Mouse (Mus musculus) spleen, adult 2 months (tissue): ENCODE results near the gene Telo2. TPM values are rescaled to one million over a fixed set of nuclear protein-coding genes. Genes with fewer than 3 reads are reported as not detected.
A peak's percentile ranks its signal among the peaks of the same experiment; 100 is the strongest.
"Not testable (repeated sequence)": the region's sequence is repeated elsewhere in the genome, so short reads cannot be mapped to it uniquely, and the experiment has no call there.

Source experiments
- DNase-seq, 2 experiments: peaks; one replicate each; pipeline versions ENCODE4 v3.0.0 to v3.0.0-alpha.2; 2012 to 2021; ENCODE audit warnings: low spot score in 2 of 2, low read depth in 1 of 2
- H3K27ac ChIP-seq: fragments of 200-500 bp; 2 replicates; pipeline ENCODE4 v1.5.1; 2012; ENCODE audit warnings: low read length, inconsistent platforms; ENCODE audit not compliant: insufficient read depth
- H3K27me3 ChIP-seq: fragments of 200-500 bp; 2 replicates; pipeline ENCODE4 v1.6.1; 2012; ENCODE audit warnings: mild to moderate bottlenecking, moderate library complexity, low read length, inconsistent platforms; ENCODE audit not compliant: control insufficient read depth, insufficient read depth
- H3K36me3 ChIP-seq: fragments of 200-500 bp; 2 replicates; pipeline ENCODE4 v1.6.1; 2012; ENCODE audit warnings: mild to moderate bottlenecking, low read length, inconsistent platforms; ENCODE audit not compliant: control insufficient read depth, insufficient read depth
- H3K4me1 ChIP-seq: fragments of 200-500 bp; 2 replicates; pipeline ENCODE4 v1.6.1; 2011; ENCODE audit warnings: inconsistent platforms; ENCODE audit not compliant: control insufficient read depth, insufficient read depth, insufficient read length
- H3K4me3 ChIP-seq: fragments of 200-500 bp; 2 replicates; pipeline ENCODE4 v1.5.1; 2011; ENCODE audit warnings: mild to moderate bottlenecking, inconsistent platforms; ENCODE audit not compliant: insufficient read depth, insufficient read length; ENCODE audit errors: extremely low read depth
- CTCF ChIP-seq: fragments of 200-500 bp; IDR thresholded peaks from 2 replicates; pipeline ENCODE4 v1.5.1; 2011; ENCODE audit warnings: mild to moderate bottlenecking, inconsistent platforms; ENCODE audit not compliant: insufficient read depth, insufficient read length, insufficient replicate concordance; ENCODE audit errors: extremely low read depth
- POLR2A ChIP-seq: fragments of 200-500 bp; IDR thresholded peaks from 2 replicates; pipeline ENCODE4 v1.6.1; 2011; ENCODE audit warnings: low read depth, low read length, inconsistent platforms
- WGBS: fragments of 180-500 bp; shearing (Covaris S2); methylation state at CpG from one replicate; pipeline ENCODE4 v1.1.7; 2018; 5-methylcytosine and 5-hydroxymethylcytosine counted together
- polyA plus RNA-seq: library from polyadenylated mRNA; depleted of rRNA; stranded (reverse); fragments of >200 nt; gene quantifications from 2 replicates; pipeline ENCODE4 v1.2.3, GENCODE M21; 2012

Gene Telo2
- polyA plus RNA-seq, 1 experiment: 20.7 TPM

DNA sequence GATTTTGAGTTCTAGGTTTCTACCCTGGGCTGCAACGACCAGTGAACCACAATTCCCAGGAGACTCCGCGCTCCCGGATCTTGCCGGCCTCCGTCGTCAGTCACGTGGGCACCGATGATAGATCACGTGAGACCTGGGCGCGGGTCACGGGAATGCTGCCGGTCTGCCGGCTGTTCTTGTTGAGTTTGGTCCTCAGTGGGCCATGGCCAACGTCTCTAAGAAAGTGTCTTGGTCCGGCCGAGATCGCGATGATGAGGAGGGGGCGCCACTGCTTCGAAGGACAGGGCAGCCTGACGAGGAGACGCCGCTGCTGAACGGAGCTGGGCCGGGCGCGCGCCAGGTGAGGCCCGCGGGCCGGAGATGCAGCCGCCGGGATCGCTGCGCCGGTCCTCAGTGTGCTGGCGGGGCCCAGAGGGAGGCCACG, 17.5 kb upstream of the Telo2 start, which contains the start of gene Clcn7:
TSS of gene Clcn7 (plus strand) at position 117 of the 424 bp plus-strand sequence.
- DNase-seq: peak; percentile 70 to 90
- TF ChIP-seq POLR2A (peak; percentile 30; the same call in 1 of the 2 replicates), CTCF (no peak)

DNA sequence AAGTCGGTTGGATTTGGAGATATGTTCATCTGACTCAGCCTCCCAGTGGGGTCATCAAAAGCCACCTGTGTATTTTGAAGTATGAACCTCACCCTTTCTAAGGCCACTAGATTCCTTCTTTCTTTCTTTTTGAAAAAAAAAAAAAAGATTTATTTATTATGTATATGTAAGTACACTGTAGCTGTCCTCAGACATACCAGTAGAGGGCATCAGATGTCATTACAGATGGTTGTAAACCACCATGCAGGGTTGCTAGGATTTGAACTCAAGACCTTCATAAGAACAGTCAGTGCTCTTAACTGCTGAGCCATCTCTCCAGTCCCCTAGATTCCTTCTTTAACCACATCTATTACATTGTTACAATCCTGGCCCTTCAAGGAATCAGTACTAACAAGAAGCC, 14.3 kb upstream of the Telo2 start:
- no peaks in the 10 kb centered on the region for H3K36me3 ChIP-seq
- H3K27me3 ChIP-seq: no peaks in the 10 kb centered on the region
- WGBS: 97% methylated on average over 1 of the region's 1 CpGs
- no peak for DNase-seq
- H3K4me3 ChIP-seq: no peak overlapping the region
- TF ChIP-seq CTCF: no peak
- TF ChIP-seq POLR2A: no peak
- no peak overlapping the region for H3K27ac ChIP-seq
- H3K4me1 ChIP-seq: peaks cover 4% of the 10 kb centered on the region; the same call in 1 of the 2 replicates

More for the DNA sequence above, 17.5 kb upstream of the Telo2 start, which contains the start of gene Clcn7:
- Histone ChIP-seq H3K36me3 (no peaks in the 10 kb centered on the region; the same call in 1 of the 2 replicates), H3K27ac (peak within 1 kb of the TSS; percentile 30; the same call in 1 of the 2 replicates), H3K27me3 (no peaks in the 10 kb centered on the region), H3K4me1 (peaks cover 4% of the 10 kb centered on the region; the same call in 1 of the 2 replicates), H3K4me3 (peak within 1 kb of the TSS; percentile 88)
- WGBS: under 1% methylated on average over 40 of the region's 40 CpGs

DNA sequence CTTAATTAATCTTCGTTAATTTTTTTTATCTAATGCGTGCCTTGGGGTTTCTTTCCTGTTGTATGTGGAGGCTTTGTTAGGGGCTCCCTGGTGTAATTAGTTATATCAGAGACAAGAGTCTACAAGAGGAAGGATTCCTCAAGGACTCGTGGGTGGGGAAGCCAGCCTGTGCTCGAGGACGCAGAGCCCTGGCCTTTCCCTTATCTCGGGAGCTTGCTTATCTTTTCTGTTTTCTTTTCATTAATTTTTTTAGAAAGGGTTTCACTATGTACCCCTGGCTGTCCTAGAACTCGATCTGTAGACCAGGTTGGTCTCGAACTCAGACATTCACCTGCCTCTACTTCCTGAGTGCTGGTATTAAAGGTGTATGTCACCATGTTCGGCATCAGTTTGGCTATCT, 11.9 kb upstream of the Telo2 start:
- Histone ChIP-seq H3K27me3 (0 out of 2 replicates have a peak, but pooled peaks cover 1% of the 10 kb centered on the region), H3K36me3 (no peaks in the 10 kb centered on the region), H3K4me3 (no peak overlapping the region), H3K27ac (no peak overlapping the region; the same call in 1 of the 2 replicates), H3K4me1 (no peaks in the 10 kb centered on the region)
- no peak for DNase-seq
- TF ChIP-seq CTCF (no peak), POLR2A (no peak)
- 73% methylated on average over 9 of the region's 9 CpGs for WGBS

DNA sequence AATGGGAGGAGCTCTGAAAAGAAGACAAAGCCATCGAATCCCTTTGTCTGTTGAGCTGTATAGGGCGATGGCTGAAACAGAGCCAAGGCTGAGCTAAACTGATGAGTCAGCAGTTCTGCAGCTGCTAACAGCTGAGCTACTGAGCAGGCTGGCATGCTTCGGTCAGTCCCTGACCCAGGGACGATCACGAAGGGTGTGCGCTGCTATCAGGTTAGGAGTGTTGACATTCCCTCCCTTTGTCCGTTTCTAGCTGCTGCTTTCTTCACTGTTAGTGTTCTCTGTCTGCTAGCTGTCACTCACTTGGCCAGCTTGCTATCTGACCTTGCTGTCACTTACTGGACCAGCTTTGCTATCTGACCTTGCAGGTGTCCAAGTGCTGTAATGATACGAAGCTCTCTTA, 11.3 kb upstream of the Telo2 start:
- DNase-seq: no peak
- H3K27me3 ChIP-seq: 0 out of 2 replicates have a peak, but pooled peaks cover 1% of the 10 kb centered on the region
- H3K4me3 ChIP-seq: no peak overlapping the region
- no peaks in the 10 kb centered on the region for H3K36me3 ChIP-seq
- no peak for TF ChIP-seq POLR2A
- H3K4me1 ChIP-seq: no peaks in the 10 kb centered on the region
- H3K27ac ChIP-seq: peak overlapping the region; percentile 2; the same call in 1 of the 2 replicates
- 59% methylated on average over 8 of the region's 8 CpGs for WGBS

DNA sequence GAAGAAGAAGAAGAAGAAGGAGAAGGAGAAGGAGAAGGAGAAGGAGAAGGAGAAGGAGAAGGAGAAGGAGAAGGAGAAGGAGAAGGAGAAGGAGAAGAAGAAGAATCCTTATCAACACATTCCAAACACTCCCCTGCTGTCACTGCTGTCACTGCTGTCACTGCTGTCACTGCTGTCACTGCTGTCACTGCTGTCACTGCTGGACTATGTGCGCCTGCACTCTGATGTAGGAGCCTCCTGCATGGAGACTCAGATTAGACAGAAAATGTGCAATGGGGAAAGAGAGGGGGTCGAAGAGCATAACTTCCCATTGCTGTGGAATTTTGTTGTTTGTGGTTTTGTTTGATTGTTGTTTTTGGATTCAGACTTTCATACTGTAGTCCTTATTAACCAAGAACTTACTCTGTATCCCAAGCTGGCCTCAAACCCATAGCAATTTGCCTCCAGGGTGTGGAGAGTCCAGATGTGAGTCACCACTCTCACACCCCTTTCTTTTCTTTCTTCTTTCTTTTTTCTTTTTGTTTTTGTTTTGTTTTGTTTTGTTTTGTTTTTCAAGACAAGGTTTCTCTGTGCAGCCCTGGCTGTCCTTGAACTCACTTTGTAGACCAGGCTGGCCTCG, 9.8 kb upstream of the Telo2 start:
- H3K36me3 ChIP-seq, H3K4me3 ChIP-seq, H3K27me3 ChIP-seq, H3K27ac ChIP-seq, DNase-seq, H3K4me1 ChIP-seq: not testable (repeated sequence)
- 74% methylated on average over 3 of the region's 3 CpGs for WGBS

DNA sequence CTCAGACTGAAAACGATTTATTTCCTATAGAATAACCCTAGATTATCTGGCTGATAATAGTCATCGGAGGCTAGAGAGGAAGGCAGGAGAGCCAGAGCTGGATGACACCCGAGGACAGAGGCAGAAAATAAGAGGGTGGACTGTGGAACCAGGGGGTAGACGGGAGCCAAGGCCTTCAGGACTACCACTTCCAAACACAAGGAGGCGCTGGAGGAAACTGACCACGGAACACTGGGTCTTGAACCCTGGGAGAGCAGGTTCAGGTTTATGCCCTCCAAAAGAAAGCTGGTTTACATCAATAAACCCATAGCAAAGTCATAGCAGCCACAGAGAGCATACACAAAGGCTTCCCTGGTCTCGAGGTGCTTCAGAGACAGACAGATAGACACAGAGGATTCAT, 8.2 kb upstream of the Telo2 start:
- H3K27me3 ChIP-seq: 0 out of 2 replicates have a peak, but pooled peaks cover 1% of the 10 kb centered on the region
- no peaks in the 10 kb centered on the region for H3K36me3 ChIP-seq
- WGBS: 34% methylated on average over 7 of the region's 7 CpGs
- TF ChIP-seq CTCF: peak; percentile 36; the same call in 1 of the 2 replicates
- no peak for TF ChIP-seq POLR2A
- no peak overlapping the region for H3K27ac ChIP-seq
- peak in 1 of 2 experiments; percentile 26 for DNase-seq
- no peak overlapping the region for H3K4me3 ChIP-seq
- H3K4me1 ChIP-seq: no peaks in the 10 kb centered on the region

DNA sequence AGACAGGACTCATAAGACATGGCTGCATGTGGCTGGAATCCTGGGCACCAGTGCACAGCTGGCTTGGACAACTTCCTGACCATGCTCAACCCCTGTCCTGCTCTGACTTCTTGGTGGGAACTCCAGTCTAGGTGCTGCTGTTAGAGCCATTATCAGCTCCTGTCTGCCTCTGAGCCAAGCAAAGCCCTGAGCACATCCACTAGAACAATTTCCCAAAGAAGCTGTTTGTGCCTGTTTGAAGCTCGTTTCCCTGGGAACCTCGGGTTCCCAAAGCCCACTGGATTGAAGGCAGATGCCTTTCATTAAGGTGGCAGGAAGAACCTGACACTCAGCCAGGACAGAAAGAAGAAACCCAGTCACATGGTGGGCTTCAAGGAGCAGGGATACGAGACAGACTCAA, 4.6 kb upstream of the Telo2 start, which contains the start of gene Ptx4:
TSS of gene Ptx4 (plus strand) at position 355 of the 400 bp plus-strand sequence.
- Histone ChIP-seq H3K27me3 (0 out of 2 replicates have a peak, but pooled peaks cover 1% of the 10 kb centered on the region), H3K4me3 (no peak within 1 kb of the TSS), H3K36me3 (no peaks in the 10 kb centered on the region), H3K27ac (no peak within 1 kb of the TSS), H3K4me1 (0 out of 2 replicates have a peak, but pooled peaks cover 4% of the 10 kb centered on the region)
- DNase-seq: no peak
- 37% methylated on average over 3 of the region's 3 CpGs for whole genome bisulfite sequencing
- TF ChIP-seq POLR2A: no peak
- no peak for TF ChIP-seq CTCF
